Mouse (Mus musculus) hindbrain, embryonic 14.5 days (tissue): Measurements from ENCODE around the gene Sp3. TPM values are rescaled to one million over a fixed set of nuclear protein-coding genes. Genes with fewer than 3 reads are reported as not detected.
A peak's percentile ranks its signal among the peaks of the same experiment; 100 is the strongest.
"Not testable (repeated sequence)": the region's sequence is repeated elsewhere in the genome, so short reads cannot be mapped to it uniquely, and the experiment has no call there.

Experiments used
- ATAC-seq: fragments of 200-750 bp; cut with Nextera tagmentation; 2 replicates; pipeline ENCODE4 v1.8.0; 2017; ENCODE audit warnings: moderate number of reproducible peaks, mild to moderate bottlenecking, moderate TSS enrichment, moderate library complexity; ENCODE audit not compliant: low FRiP score
- DNase-seq: peaks from one replicate; pipeline ENCODE4 v3.0.0-alpha.2; 2015; ENCODE audit warnings: low spot score
- H3K27ac ChIP-seq: fragments of 300-500 bp; sonication (generic); 2 replicates; pipeline ENCODE4 v1.5.1; 2014; ENCODE audit warnings: mild to moderate bottlenecking, moderate library complexity
- H3K27me3 ChIP-seq: fragments of 300-500 bp; sonication (generic); 2 replicates; pipeline ENCODE4 v1.6.1; 2014; ENCODE audit warnings: mild to moderate bottlenecking, low read length, mixed read lengths; ENCODE audit not compliant: control insufficient read depth, insufficient read depth
- H3K36me3 ChIP-seq: fragments of 300-500 bp; sonication (generic); replicated peaks from 2 replicates; pipeline ENCODE4 v1.6.1; 2014; ENCODE audit not compliant: control insufficient read depth, insufficient read depth
- H3K4me1 ChIP-seq: fragments of 300-500 bp; sonication (generic); replicated peaks from 2 replicates; pipeline ENCODE4 v1.6.1; 2014; ENCODE audit warnings: antibody characterized with exemption, low read length, mixed read lengths; ENCODE audit not compliant: control insufficient read depth, insufficient read depth
- H3K4me2 ChIP-seq: fragments of 300-500 bp; sonication (generic); replicated peaks from 2 replicates; pipeline ENCODE4 v1.6.1; 2014; ENCODE audit warnings: mild to moderate bottlenecking, moderate library complexity
- H3K4me3 ChIP-seq: fragments of 300-500 bp; sonication (generic); replicated peaks from 2 replicates; pipeline ENCODE4 v1.5.1; 2014; ENCODE audit warnings: mild to moderate bottlenecking, low read length
- H3K9ac ChIP-seq: fragments of 300-500 bp; sonication (generic); 2 replicates; pipeline ENCODE4 v1.6.1; 2014
- H3K9me3 ChIP-seq: fragments of 300-500 bp; sonication (generic); 2 replicates; pipeline ENCODE4 v1.6.1; 2016; ENCODE audit warnings: low read length; ENCODE audit not compliant: control insufficient read depth
- WGBS: fragments of 180-500 bp; shearing (Covaris S2); extraction: QIAGEN DNeasy Blood & Tissue Kit; methylation state at CpG from one replicate; pipeline ENCODE4 v1.1.7; 2014; 5-methylcytosine and 5-hydroxymethylcytosine counted together
- polyA plus RNA-seq: library from polyadenylated mRNA; unstranded; fragments of >200 nt; fragmentation: Nextera tagmentation; extraction: Ambion mirVana; gene quantifications from 2 replicates; pipeline ENCODE4 v1.2.1, GENCODE M21; 2014

Gene Sp3
- polyA plus RNA-seq, 1 experiment from 2014 or later: 47.4 TPM

GRCm38 (mm10) chr2:72913458-72913760, 66.8 kb downstream of the Sp3 start:
- H3K27ac ChIP-seq: no peak overlapping the region
- no peaks in the 10 kb centered on the region for H3K9me3 ChIP-seq
- no peak overlapping the region for H3K4me2 ChIP-seq
- H3K4me1 ChIP-seq: no peaks in the 10 kb centered on the region
- DNase-seq: peak; percentile 40
- no peak overlapping the region for H3K9ac ChIP-seq
- no peaks in the 10 kb centered on the region for H3K36me3 ChIP-seq
- no peak for ATAC-seq
- no peak overlapping the region for H3K4me3 ChIP-seq
- 61% methylated on average over 7 of the region's 7 CpGs for WGBS
- H3K27me3 ChIP-seq: no peaks in the 10 kb centered on the region

- no peak overlapping the region for H3K4me3 ChIP-seq
- no peak overlapping the region for H3K27ac ChIP-seq
- DNase-seq (no peak), ATAC-seq (no peak)
- H3K27me3 ChIP-seq: no peaks in the 10 kb centered on the region
- no peaks in the 10 kb centered on the region for H3K4me1 ChIP-seq
- no peaks in the 10 kb centered on the region for H3K36me3 ChIP-seq
- H3K9me3 ChIP-seq: no peaks in the 10 kb centered on the region
- WGBS: 76% methylated on average over 11 of the region's 11 CpGs
- no peak overlapping the region for H3K4me2 ChIP-seq
- H3K9ac ChIP-seq: no peak overlapping the region
These were observed 67.4 kb downstream of the Sp3 start for GRCm38 (mm10) chr2:72912708-72913457.

- no peaks in the 10 kb centered on the region for H3K27me3 ChIP-seq
- ATAC-seq (no peak), DNase-seq (no peak)
- H3K9ac ChIP-seq: no peak overlapping the region
- H3K27ac ChIP-seq: no peak overlapping the region
- no peaks in the 10 kb centered on the region for H3K36me3 ChIP-seq
- H3K4me1 ChIP-seq: no peaks in the 10 kb centered on the region
- no peak overlapping the region for H3K4me3 ChIP-seq
- H3K9me3 ChIP-seq: no peaks in the 10 kb centered on the region
- H3K4me2 ChIP-seq: no peak overlapping the region
- 94% methylated on average over 9 of the region's 9 CpGs for WGBS
These were observed 68.7 kb downstream of the Sp3 start for GRCm38 (mm10) chr2:72911527-72911926.

GRCm38 (mm10) chr2:72909046-72909445, 71.2 kb downstream of the Sp3 start:
- Histone ChIP-seq H3K36me3 (no peaks in the 10 kb centered on the region), H3K4me1 (no peaks in the 10 kb centered on the region), H3K4me2 (no peak overlapping the region), H3K27ac (no peak overlapping the region), H3K9ac (no peak overlapping the region), H3K9me3 (no peaks in the 10 kb centered on the region), H3K27me3 (no peaks in the 10 kb centered on the region), H3K4me3 (no peak overlapping the region)
- ATAC-seq (no peak), DNase-seq (no peak)
- 61% methylated on average over 4 of the region's 4 CpGs for WGBS

GRCm38 (mm10) chr2:72908191-72908910, 71.9 kb downstream of the Sp3 start:
- 89% methylated on average over 20 of the region's 20 CpGs for WGBS
- no peaks in the 10 kb centered on the region for H3K9me3 ChIP-seq
- H3K27me3 ChIP-seq: no peaks in the 10 kb centered on the region
- no peaks in the 10 kb centered on the region for H3K36me3 ChIP-seq
- no peak overlapping the region for H3K4me2 ChIP-seq
- H3K27ac ChIP-seq: no peak overlapping the region
- H3K4me3 ChIP-seq: no peak overlapping the region
- H3K4me1 ChIP-seq: no peaks in the 10 kb centered on the region
- ATAC-seq (no peak), DNase-seq (no peak)
- no peak overlapping the region for H3K9ac ChIP-seq

DNA sequence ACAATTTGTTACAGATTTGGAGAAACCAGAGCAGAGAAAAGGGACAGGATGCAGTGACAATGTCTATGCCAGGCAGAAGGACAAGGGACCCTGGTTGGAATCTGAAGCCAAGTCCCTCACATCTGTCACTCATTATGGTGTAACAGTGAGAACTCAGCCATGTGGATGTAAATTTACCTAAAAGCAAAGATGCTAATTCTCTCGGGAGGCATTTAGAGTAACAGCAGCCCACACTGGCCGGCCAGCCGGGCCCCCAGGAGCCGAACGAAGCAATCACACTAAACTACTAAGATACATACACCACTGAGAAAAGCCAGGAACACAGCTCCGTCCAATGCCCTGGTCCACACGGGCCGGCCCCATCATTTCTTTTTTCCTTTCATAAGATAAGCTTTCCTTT, 73.5 kb downstream of the Sp3 start:
- H3K9me3 ChIP-seq: no peaks in the 10 kb centered on the region
- H3K9ac ChIP-seq: no peak overlapping the region
- 65% methylated on average over 8 of the region's 8 CpGs for WGBS
- H3K4me2 ChIP-seq: no peak overlapping the region
- no peak for DNase-seq
- no peak for ATAC-seq
- no peak overlapping the region for H3K27ac ChIP-seq
- no peaks in the 10 kb centered on the region for H3K27me3 ChIP-seq
- H3K4me1 ChIP-seq: no peaks in the 10 kb centered on the region
- no peak overlapping the region for H3K4me3 ChIP-seq
- H3K36me3 ChIP-seq: no peaks in the 10 kb centered on the region

GRCm38 (mm10) chr2:72902816-72903680, 77.2 kb downstream of the Sp3 start:
- H3K36me3 ChIP-seq, H3K9ac ChIP-seq, H3K27me3 ChIP-seq, DNase-seq, H3K27ac ChIP-seq, H3K9me3 ChIP-seq, H3K4me1 ChIP-seq, H3K4me2 ChIP-seq, H3K4me3 ChIP-seq, ATAC-seq: not testable (repeated sequence)
- WGBS: 93% methylated on average over 15 of the region's 16 CpGs

- ATAC-seq: no peak
- Histone ChIP-seq H3K4me1 (no peaks in the 10 kb centered on the region), H3K4me3 (no peak overlapping the region), H3K9ac (no peak overlapping the region), H3K27me3 (no peaks in the 10 kb centered on the region), H3K27ac (no peak overlapping the region), H3K9me3 (peaks cover 9% of the 10 kb centered on the region; the same call in 1 of the 2 replicates), H3K36me3 (no peaks in the 10 kb centered on the region), H3K4me2 (no peak overlapping the region)
- 99% methylated on average over 2 of the region's 2 CpGs for WGBS
- no peak for DNase-seq
These were observed 81.4 kb downstream of the Sp3 start for GRCm38 (mm10) chr2:72898782-72899305.
